Mouse (Mus musculus): Measurements from ENCODE around the gene Chrm5. TPM values are rescaled to one million over a fixed set of nuclear protein-coding genes. Genes with fewer than 3 reads are reported as not detected.
"Not testable (repeated sequence)": the region's sequence is repeated elsewhere in the genome, so short reads cannot be mapped to it uniquely, and the experiment has no call there.

Chrm5 gene
- polyA plus RNA-seq, 1 experiment from 2014 or later: 0.10 TPM

DNA sequence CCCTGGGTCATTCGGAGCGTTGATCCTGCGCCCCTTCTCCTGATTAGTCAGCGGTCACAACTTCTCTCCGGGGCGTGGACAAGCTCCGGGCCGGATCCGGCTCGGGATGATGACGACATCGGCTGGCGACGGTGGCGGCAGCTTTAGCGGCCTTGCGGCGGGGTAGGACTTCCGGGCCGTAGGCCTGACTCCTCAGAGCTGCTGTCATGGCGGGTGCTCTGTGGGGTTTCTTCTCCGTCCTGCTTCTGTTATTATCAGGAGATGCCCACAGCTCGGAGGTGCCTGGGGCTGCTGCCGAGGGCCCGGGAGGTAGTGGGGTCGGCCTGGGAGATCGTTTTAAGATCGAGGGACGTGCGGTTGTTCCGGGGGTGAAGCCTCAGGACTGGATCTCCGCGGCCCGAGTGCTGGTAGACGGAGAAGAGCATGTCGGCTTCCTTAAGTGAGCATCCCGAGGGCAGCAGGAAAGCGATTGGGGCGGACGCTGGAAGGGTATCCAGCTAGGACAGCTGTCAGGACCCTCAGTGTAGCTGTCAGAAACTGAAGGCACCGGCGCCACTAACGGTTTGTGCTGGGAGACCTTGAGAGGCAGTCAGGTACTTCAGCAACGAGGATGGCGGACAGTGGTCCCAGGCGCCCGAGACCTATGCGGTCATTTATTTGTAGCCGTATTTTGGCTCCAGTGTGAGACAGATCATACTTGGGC lies 25.6 kb downstream of the Chrm5 start, which contains the start of gene Emc7:
Gene Emc7, plus strand, starts transcription at position 136 of the 703 bp plus-strand sequence.
- WGBS: 0% methylated on average over 49 of the region's 49 CpGs
- H3K27me3 ChIP-seq (ENCODE audit: insufficient read depth, low read length): no peaks in the 10 kb centered on the region
- peak; percentile 99 for ATAC-seq (ENCODE audit: low FRiP score, low TSS enrichment)
- peak within 1 kb of the TSS; percentile 92 for H3K9ac ChIP-seq (replicated peaks; ENCODE audit: low read length)
- H3K4me2 ChIP-seq (replicated peaks; ENCODE audit: low read depth, low read length): peak within 1 kb of the TSS; percentile 85
- peaks cover 10% of the 10 kb centered on the region for H3K4me1 ChIP-seq (ENCODE audit: insufficient read depth, low read length)
- 0 out of 2 replicates have a peak, but pooled peaks cover 1% of the 10 kb centered on the region for H3K9me3 ChIP-seq (ENCODE audit: low read length)
- H3K4me3 ChIP-seq (ENCODE audit: low read length): peak within 1 kb of the TSS; percentile 75
- peak within 1 kb of the TSS; percentile 82 for H3K27ac ChIP-seq (ENCODE audit: low read length)
- peaks cover 2% of the 10 kb centered on the region for H3K36me3 ChIP-seq (ENCODE audit: insufficient read depth, low read length)

DNA sequence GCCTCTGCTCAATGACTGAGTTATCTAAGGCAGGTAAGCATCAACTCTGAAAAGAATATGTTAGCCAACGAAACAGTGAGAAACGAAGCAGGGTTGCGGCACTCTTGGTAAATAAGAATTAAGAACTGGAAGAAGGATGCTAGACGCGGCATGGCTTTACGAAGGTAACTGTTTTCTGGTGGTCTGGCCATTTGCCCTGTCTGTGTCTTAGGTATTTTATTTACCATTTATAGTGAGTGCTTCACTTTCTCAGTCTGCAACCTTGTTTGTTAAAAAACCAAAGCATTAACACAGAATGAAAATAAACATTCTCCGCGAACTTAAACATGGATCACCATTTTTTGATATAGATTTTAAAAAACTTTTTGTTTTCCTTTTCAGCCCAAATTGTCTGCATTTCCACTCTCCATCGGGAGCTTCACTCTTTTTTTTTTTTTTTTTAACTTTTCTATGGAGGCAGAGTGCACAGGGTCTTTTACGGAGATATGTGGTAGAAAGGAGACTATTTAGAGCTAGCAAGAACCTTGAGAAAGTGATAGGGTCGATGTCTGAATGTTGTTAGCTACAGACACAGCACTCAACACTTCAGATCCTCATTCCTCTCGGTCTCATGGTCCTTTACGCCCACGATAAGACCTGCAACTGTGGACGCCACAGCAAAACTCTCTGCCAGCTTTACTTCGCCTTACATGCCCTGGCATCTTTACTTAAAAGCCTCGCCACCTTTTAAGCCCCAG lies 26.3 kb downstream of the Chrm5 start:
- Histone ChIP-seq H3K9ac (replicated peaks; ENCODE audit: low read length) (peak overlapping the region; percentile 92), H3K27ac (ENCODE audit: low read length) (peak overlapping the region; percentile 82; the same call in 1 of the 2 replicates), H3K4me2 (replicated peaks; ENCODE audit: low read depth, low read length) (peak overlapping the region; percentile 61), H3K4me3 (ENCODE audit: low read length) (peak overlapping the region; percentile 75), H3K36me3 (ENCODE audit: insufficient read depth, low read length) (no peaks in the 10 kb centered on the region), H3K4me1 (ENCODE audit: insufficient read depth, low read length) (peaks cover 10% of the 10 kb centered on the region), H3K9me3 (ENCODE audit: low read length) (no peaks in the 10 kb centered on the region), H3K27me3 (ENCODE audit: insufficient read depth, low read length) (no peaks in the 10 kb centered on the region)
- no peak for ATAC-seq (ENCODE audit: low FRiP score, low TSS enrichment)
- whole genome bisulfite sequencing: 28% methylated on average over 17 of the region's 17 CpGs

DNA sequence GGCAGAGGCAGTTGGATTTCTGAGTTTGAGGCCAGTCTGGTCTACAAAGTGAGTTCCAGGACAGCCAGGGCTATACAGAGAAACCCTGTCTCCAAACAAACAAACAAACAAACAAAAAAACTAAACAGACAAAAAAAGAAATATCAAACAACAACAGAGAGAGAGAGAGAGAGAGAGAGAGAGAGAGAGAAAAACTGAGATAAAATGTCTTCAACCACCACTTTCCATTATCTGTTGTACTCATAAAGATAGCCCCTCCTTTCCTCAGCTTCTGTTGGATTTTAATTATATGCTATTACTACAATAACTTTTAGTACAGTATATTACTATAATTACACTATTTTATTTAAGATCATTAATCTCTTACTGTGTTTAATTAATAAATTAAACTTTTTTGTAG lies 28.1 kb downstream of the Chrm5 start:
- not testable (repeated sequence) for H3K4me3 ChIP-seq (ENCODE audit: low read length); H3K36me3 ChIP-seq (ENCODE audit: insufficient read depth, low read length); H3K9me3 ChIP-seq (ENCODE audit: low read length); H3K27me3 ChIP-seq (ENCODE audit: insufficient read depth, low read length); H3K4me2 ChIP-seq (replicated peaks; ENCODE audit: low read depth, low read length); ATAC-seq (ENCODE audit: low FRiP score, low TSS enrichment); H3K27ac ChIP-seq (ENCODE audit: low read length); H3K9ac ChIP-seq (replicated peaks; ENCODE audit: low read length)
- H3K4me1 ChIP-seq (ENCODE audit: insufficient read depth, low read length): peaks cover 10% of the 10 kb centered on the region

DNA sequence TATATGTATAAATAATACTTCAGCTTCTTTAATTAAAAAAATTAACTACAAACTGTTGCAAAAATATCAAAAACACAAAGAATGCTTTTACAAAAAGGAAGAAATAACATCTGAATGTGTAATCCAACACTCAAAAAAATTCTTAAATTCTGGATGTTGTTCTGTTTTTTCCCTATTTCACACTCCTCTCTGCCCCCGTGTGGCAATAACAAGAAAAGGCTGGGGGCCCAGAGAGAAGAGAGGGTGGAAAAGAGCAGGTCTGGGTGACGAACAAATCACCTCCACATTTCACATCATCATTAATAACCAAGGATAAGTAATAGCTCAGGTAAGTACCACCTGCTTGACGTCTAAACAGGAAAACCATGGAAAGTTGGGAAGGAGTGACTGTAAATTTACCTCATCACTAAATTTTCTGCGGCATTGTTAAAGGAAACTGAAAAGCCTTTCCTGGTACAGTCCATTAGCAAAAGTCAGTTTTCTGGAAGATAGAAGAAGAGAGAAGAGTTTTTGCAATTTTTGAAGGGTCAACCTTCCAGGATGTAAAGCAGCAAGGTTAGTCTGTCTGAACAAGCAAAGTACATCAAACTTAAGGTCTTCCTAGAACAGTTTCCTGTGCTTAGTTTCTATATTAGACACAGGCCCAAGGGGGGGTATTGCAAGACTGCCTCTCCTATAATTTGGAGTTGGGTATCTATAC lies 30.8 kb downstream of the Chrm5 start:
- no peaks in the 10 kb centered on the region for H3K36me3 ChIP-seq (ENCODE audit: insufficient read depth, low read length)
- no peak for ATAC-seq (ENCODE audit: low FRiP score, low TSS enrichment)
- H3K27me3 ChIP-seq (ENCODE audit: insufficient read depth, low read length): no peaks in the 10 kb centered on the region

DNA sequence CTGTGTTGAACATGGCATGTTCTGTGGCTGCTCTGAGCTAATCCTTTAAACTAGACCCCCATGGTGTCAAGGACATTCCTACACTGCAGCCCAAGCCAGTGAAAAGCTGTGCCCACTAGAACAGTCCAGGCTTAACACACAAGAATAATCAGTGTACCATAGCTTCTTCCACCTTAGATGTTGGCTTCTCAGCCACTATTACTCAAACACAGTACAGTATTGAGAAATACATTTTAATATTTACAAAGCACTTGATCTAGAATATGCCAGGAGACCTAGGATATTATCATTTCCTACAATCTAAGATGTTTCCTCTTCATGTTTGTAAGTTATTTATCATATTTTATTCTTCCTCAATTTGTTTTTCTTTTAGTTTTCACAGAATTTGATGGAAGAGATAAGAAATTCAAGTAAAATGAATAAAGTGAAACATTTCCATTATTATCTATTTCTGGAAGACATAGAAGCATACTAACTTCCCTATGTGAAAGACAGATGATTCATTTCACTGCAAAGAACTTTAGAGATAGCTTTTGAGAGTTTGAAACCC lies 32.0 kb downstream of the Chrm5 start:
- no peaks in the 10 kb centered on the region for H3K9me3 ChIP-seq (ENCODE audit: low read length)
- no peak overlapping the region for H3K9ac ChIP-seq (replicated peaks; ENCODE audit: low read length)
- no peak overlapping the region for H3K4me3 ChIP-seq (ENCODE audit: low read length)
- ATAC-seq (ENCODE audit: low FRiP score, low TSS enrichment): no peak
- H3K36me3 ChIP-seq (ENCODE audit: insufficient read depth, low read length): no peaks in the 10 kb centered on the region
- H3K27me3 ChIP-seq (ENCODE audit: insufficient read depth, low read length): no peaks in the 10 kb centered on the region
- H3K4me2 ChIP-seq (replicated peaks; ENCODE audit: low read depth, low read length): no peak overlapping the region
- no peak overlapping the region for H3K27ac ChIP-seq (ENCODE audit: low read length)
- no peaks in the 10 kb centered on the region for H3K4me1 ChIP-seq (ENCODE audit: insufficient read depth, low read length)

More for the DNA sequence above, 30.8 kb downstream of the Chrm5 start:
- H3K9me3 ChIP-seq (ENCODE audit: low read length): no peaks in the 10 kb centered on the region
- H3K4me2 ChIP-seq (replicated peaks; ENCODE audit: low read depth, low read length): no peak overlapping the region
- 27% methylated on average over 4 of the region's 4 CpGs for WGBS
- H3K27ac ChIP-seq (ENCODE audit: low read length): no peak overlapping the region
- H3K4me3 ChIP-seq (ENCODE audit: low read length): no peak overlapping the region
- peaks cover 2% of the 10 kb centered on the region; the same call in 1 of the 2 replicates for H3K4me1 ChIP-seq (ENCODE audit: insufficient read depth, low read length)
- no peak overlapping the region for H3K9ac ChIP-seq (replicated peaks; ENCODE audit: low read length)

DNA sequence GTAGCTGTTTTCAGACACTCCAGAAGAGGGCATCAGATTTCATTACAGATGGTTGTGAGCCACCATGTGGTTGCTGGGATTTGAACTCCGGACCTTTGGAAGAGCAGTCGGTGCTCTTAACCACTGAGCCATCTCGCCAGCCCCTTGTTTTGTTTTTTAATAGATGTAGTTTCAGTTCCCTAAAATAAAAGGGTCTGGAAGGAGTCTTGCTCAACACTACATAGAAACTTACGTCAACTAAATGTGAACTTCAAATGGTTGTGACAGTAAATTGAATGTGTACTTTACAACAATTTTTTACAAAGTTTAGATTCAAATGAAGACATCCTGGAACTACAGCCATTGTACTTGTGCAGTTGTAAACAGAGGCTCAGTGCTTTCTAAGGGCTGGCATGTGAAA lies 32.5 kb downstream of the Chrm5 start:
- WGBS: 69% methylated on average over 4 of the region's 4 CpGs

DNA sequence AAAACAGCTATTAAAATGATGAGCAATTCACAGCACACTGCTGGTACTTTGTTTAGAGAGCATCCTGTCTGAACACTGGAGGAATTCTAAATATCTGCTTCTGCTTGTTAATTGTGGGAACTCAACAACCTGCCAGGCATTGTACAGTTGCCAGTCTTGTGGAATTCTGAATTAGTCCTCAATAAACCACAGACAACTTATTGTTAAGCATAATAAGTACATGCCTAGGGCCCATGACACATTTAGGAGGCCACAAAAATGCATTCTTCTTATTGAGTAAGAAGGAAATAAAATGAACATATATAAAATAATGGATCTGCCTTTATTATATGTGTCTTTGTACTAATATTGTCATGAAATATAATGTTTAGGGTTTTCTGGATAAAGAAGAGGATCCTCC lies 35.1 kb downstream of the Chrm5 start:
- H3K27ac ChIP-seq (ENCODE audit: low read length): no peak overlapping the region
- H3K9ac ChIP-seq (replicated peaks; ENCODE audit: low read length): no peak overlapping the region
- no peaks in the 10 kb centered on the region for H3K4me1 ChIP-seq (ENCODE audit: insufficient read depth, low read length)
- H3K9me3 ChIP-seq (ENCODE audit: low read length): peaks cover 4% of the 10 kb centered on the region; the same call in 1 of the 2 replicates
- no peaks in the 10 kb centered on the region for H3K36me3 ChIP-seq (ENCODE audit: insufficient read depth, low read length)
- H3K4me2 ChIP-seq (replicated peaks; ENCODE audit: low read depth, low read length): no peak overlapping the region
- no peaks in the 10 kb centered on the region for H3K27me3 ChIP-seq (ENCODE audit: insufficient read depth, low read length)
- no peak for ATAC-seq (ENCODE audit: low FRiP score, low TSS enrichment)
- no peak overlapping the region for H3K4me3 ChIP-seq (ENCODE audit: low read length)

More for the DNA sequence above, 32.5 kb downstream of the Chrm5 start:
- H3K4me1 ChIP-seq (ENCODE audit: insufficient read depth, low read length); H3K27ac ChIP-seq (ENCODE audit: low read length); H3K9ac ChIP-seq (replicated peaks; ENCODE audit: low read length); H3K27me3 ChIP-seq (ENCODE audit: insufficient read depth, low read length); H3K9me3 ChIP-seq (ENCODE audit: low read length); H3K4me3 ChIP-seq (ENCODE audit: low read length); H3K36me3 ChIP-seq (ENCODE audit: insufficient read depth, low read length); H3K4me2 ChIP-seq (replicated peaks; ENCODE audit: low read depth, low read length); ATAC-seq (ENCODE audit: low FRiP score, low TSS enrichment): not testable (repeated sequence)

DNA sequence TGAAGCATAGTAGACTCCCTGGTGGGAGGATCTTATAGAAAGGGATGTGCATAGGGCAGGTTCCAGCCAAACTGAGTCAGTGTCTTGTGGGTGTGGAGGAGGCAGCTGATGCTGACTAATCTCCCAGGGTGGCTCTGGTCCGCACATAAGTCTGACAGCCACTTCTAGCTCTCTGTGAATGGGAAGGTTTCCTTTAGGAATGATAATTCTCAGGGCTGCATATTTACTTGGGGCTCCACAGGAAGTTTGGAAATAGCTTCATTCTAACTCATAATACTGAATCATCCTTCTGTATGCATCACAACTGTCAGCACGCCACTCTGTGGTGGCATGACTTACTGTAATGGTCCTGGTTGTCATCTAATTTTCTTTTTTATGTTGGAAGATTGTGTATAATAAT lies 37.1 kb downstream of the Chrm5 start:
- 56% methylated on average over 2 of the region's 2 CpGs for WGBS
- Histone ChIP-seq H3K9ac (replicated peaks; ENCODE audit: low read length) (no peak overlapping the region), H3K27ac (ENCODE audit: low read length) (no peak overlapping the region), H3K36me3 (ENCODE audit: insufficient read depth, low read length) (no peaks in the 10 kb centered on the region), H3K9me3 (ENCODE audit: low read length) (peaks cover 4% of the 10 kb centered on the region; the same call in 1 of the 2 replicates), H3K4me1 (ENCODE audit: insufficient read depth, low read length) (no peaks in the 10 kb centered on the region), H3K27me3 (ENCODE audit: insufficient read depth, low read length) (no peaks in the 10 kb centered on the region), H3K4me2 (replicated peaks; ENCODE audit: low read depth, low read length) (no peak overlapping the region), H3K4me3 (ENCODE audit: low read length) (no peak overlapping the region)
- ATAC-seq (ENCODE audit: low FRiP score, low TSS enrichment): no peak

DNA sequence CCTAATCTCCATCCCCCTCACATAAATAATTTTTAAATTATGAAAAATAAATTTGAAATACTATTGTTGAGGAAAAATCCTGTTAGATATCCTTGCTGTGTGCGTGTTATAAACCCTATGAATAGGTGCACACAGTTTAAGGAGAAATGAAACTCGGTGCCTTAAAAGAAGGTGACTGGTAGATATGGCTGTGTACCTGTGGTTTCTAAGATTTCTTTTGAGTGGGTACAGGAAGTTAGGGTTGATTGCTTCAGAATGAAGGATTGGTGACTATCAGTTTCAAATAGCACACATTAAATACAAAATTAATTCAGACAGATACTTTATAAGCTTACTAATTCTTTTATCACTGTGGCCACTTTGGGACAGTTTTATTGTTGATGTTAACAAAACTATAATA lies 43.0 kb downstream of the Chrm5 start:
- no peak overlapping the region for H3K9ac ChIP-seq (replicated peaks; ENCODE audit: low read length)
- H3K9me3 ChIP-seq (ENCODE audit: low read length): peaks cover 4% of the 10 kb centered on the region; the same call in 1 of the 2 replicates
- H3K4me1 ChIP-seq (ENCODE audit: insufficient read depth, low read length): no peaks in the 10 kb centered on the region
- no peak overlapping the region for H3K27ac ChIP-seq (ENCODE audit: low read length)
- no peak for ATAC-seq (ENCODE audit: low FRiP score, low TSS enrichment)
- 0 out of 2 replicates have a peak, but pooled peaks cover 3% of the 10 kb centered on the region for H3K27me3 ChIP-seq (ENCODE audit: insufficient read depth, low read length)
- no peak overlapping the region for H3K4me2 ChIP-seq (replicated peaks; ENCODE audit: low read depth, low read length)
- WGBS: 82% methylated on average over 2 of the region's 2 CpGs
- H3K36me3 ChIP-seq (ENCODE audit: insufficient read depth, low read length): no peaks in the 10 kb centered on the region
- H3K4me3 ChIP-seq (ENCODE audit: low read length): no peak overlapping the region

Measured in kidney, embryonic 16.5 days (tissue).